ENCODE assay signal across 7 mouse cellular contexts in the genomic region with DNA sequence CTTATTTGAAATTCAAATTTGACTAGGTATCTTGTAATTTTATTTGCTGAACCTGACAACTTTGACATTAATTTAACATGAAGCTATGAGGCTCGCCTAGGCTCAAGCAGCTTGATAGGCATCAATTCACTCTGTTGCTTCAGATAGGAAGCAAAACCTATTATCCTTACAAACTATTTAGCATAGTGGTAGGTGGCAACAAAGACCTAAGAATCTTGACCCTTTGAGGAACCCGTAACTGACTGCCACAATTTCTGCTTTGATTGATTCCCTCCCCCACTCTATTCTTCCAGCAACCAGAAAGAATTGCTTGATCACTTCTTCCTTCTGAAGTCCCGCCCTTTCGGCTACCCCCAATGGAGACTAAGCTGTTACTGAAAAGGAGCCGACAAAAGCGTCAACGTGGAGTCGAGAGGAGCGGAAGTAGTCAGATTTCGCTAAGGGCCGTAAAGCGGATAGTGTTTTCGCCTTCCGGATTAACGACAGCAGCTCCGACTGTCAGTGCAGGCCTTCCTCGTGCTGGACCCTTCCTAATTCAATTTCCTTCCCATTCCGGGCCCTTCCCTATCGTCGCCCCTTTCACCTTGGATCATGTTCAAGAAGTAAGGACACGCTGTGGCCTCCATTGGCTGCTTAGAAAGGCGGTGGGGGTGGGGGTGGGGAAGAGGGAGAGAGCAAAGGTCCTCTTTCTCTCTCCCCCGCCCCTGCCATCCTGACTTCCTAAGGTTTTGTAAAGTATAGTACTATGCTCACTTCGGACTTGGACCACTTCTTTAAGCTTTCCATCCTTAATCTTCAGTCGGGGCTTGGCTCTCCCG. TPM values are rescaled to one million over a fixed set of nuclear protein-coding genes. Genes with fewer than 3 reads are reported as not detected.
DNase-seq lines count a peak whose midpoint lies in the region; ATAC-seq and TF ChIP-seq lines count a peak whose summit lies in the region.

A gene (plus strand): TSS at position 402 of the 818 bp plus-strand sequence.

- peak within 1 kb of the TSS; percentile 35; the same call in 1 of the 2 replicates for H3K9ac ChIP-seq in intestine, postnatal 0 days (ENCODE audit: low read depth, low read length)
- peak within 1 kb of the TSS; percentile 55 for H3K9ac ChIP-seq in midbrain, embryonic 12.5 days (replicated peaks)

- peak; percentile 75 for DNase-seq in adrenal gland, adult 8-10 months
- DNase-seq in embryonic facial prominence, embryonic 10.5 days (ENCODE audit: low spot score): peak; percentile 79
- peak; percentile 42 for DNase-seq in gonadal fat pad, adult 2 months (ENCODE audit: low read depth)
- DNase-seq in left cerebral cortex, postnatal 4 days: peak; percentile 74

- ATAC-seq in intestine, postnatal 0 days: peak; percentile 81
- peak; percentile 93 for ATAC-seq in midbrain, embryonic 12.5 days (ENCODE audit: low FRiP score, low read depth)

- no peaks in the 10 kb centered on the region for H3K4me1 ChIP-seq in embryonic facial prominence, embryonic 10.5 days
- H3K4me1 ChIP-seq in intestine, postnatal 0 days (replicated peaks; ENCODE audit: control insufficient read depth, insufficient read depth, low read length): no peaks in the 10 kb centered on the region
- H3K4me1 ChIP-seq in midbrain, embryonic 12.5 days: no peaks in the 10 kb centered on the region
- H3K4me1 ChIP-seq in small intestine, adult 2 months (ENCODE audit: control insufficient read depth, insufficient read depth, insufficient read length, low read length): no peaks in the 10 kb centered on the region

- H3K27ac ChIP-seq in embryonic facial prominence, embryonic 10.5 days (replicated peaks): peak within 1 kb of the TSS; percentile 81
- peak within 1 kb of the TSS; percentile 79 for H3K27ac ChIP-seq in intestine, postnatal 0 days (ENCODE audit: low read depth, low read length)
- H3K27ac ChIP-seq in midbrain, embryonic 12.5 days (replicated peaks): peak within 1 kb of the TSS; percentile 84
- peak within 1 kb of the TSS; percentile 90 for H3K27ac ChIP-seq in small intestine, adult 2 months (ENCODE audit: insufficient read depth, low read depth, low read length)

- WGBS in embryonic facial prominence, embryonic 10.5 days: 16% methylated on average over 26 of the region's 26 CpGs
- WGBS in intestine, postnatal 0 days: 17% methylated on average over 26 of the region's 26 CpGs
- 23% methylated on average over 26 of the region's 26 CpGs for WGBS in midbrain, embryonic 12.5 days
- WGBS in small intestine, adult 2 months: 19% methylated on average over 26 of the region's 26 CpGs

- H3K9me3 ChIP-seq in embryonic facial prominence, embryonic 10.5 days: no peaks in the 10 kb centered on the region
- H3K9me3 ChIP-seq in intestine, postnatal 0 days (ENCODE audit: control insufficient read depth): no peaks in the 10 kb centered on the region
- H3K9me3 ChIP-seq in midbrain, embryonic 12.5 days: no peaks in the 10 kb centered on the region

- intact Hi-C loops in left cerebral cortex, postnatal 4 days (cut with DNase I): no loop called here

- no peaks in the 10 kb centered on the region for H3K27me3 ChIP-seq in embryonic facial prominence, embryonic 10.5 days (replicated peaks; ENCODE audit: low read depth, poor library complexity, severe bottlenecking)
- H3K27me3 ChIP-seq in intestine, postnatal 0 days (replicated peaks; ENCODE audit: control insufficient read depth, insufficient read depth, low read length): no peaks in the 10 kb centered on the region
- H3K27me3 ChIP-seq in midbrain, embryonic 12.5 days: no peaks in the 10 kb centered on the region
- no peaks in the 10 kb centered on the region for H3K27me3 ChIP-seq in small intestine, adult 2 months (ENCODE audit: control insufficient read depth, insufficient read depth, low read length)

- peak within 1 kb of the TSS; percentile 62 for H3K4me2 ChIP-seq in intestine, postnatal 0 days (replicated peaks; ENCODE audit: low read depth)
- H3K4me2 ChIP-seq in midbrain, embryonic 12.5 days (replicated peaks): peak within 1 kb of the TSS; percentile 54

- no peak for TF ChIP-seq CTCF in intestine, postnatal 0 days (IDR thresholded peaks at IDR 0.05; ENCODE audit: low read depth)
- TF ChIP-seq CTCF in small intestine, adult 2 months (IDR thresholded peaks at IDR 0.05; ENCODE audit: extremely low read depth, insufficient read length, insufficient replicate concordance, low read depth, low read length): no peak

- H3K36me3 ChIP-seq in embryonic facial prominence, embryonic 10.5 days (replicated peaks): no peaks in the 10 kb centered on the region
- no peaks in the 10 kb centered on the region for H3K36me3 ChIP-seq in intestine, postnatal 0 days (ENCODE audit: control insufficient read depth, insufficient read depth)
- no peaks in the 10 kb centered on the region for H3K36me3 ChIP-seq in midbrain, embryonic 12.5 days
- 0 out of 2 replicates have a peak, but pooled peaks cover 2% of the 10 kb centered on the region for H3K36me3 ChIP-seq in small intestine, adult 2 months (ENCODE audit: control insufficient read depth, insufficient read depth, low read length)

- peak within 1 kb of the TSS; percentile 60 for H3K4me3 ChIP-seq in embryonic facial prominence, embryonic 10.5 days
- H3K4me3 ChIP-seq in intestine, postnatal 0 days (ENCODE audit: low read depth, low read length): peak within 1 kb of the TSS; percentile 49
- peak within 1 kb of the TSS; percentile 50 for H3K4me3 ChIP-seq in midbrain, embryonic 12.5 days
- H3K4me3 ChIP-seq in small intestine, adult 2 months (ENCODE audit: low read depth, low read length): peak within 1 kb of the TSS; percentile 86

- peak; percentile 28; the same call in 1 of the 2 replicates for TF ChIP-seq POLR2A in small intestine, adult 2 months (IDR thresholded peaks at IDR 0.05; ENCODE audit: low read depth, low read length)

RNA-seq across cellular contexts. Expression of the gene that starts here (rescaled TPM):
- total RNA-seq in adrenal gland, adult 8-10 months (2022): 10 to 100 TPM; 67.1 to 79.3 (median 72.5) TPM
- polyA plus RNA-seq in embryonic facial prominence, embryonic 10.5 days (2016; fragmentation: Nextera tagmentation; extraction: Ambion mirVana): 69.3 and 74.1 TPM in 2 replicates
- polyA plus RNA-seq in gonadal fat pad, adult 2 months (2012; rRNA removed): 15.2 and 18.9 TPM in 2 replicates
- polyA plus RNA-seq in intestine, postnatal 0 days (2015; fragmentation: Nextera tagmentation; extraction: Ambion mirVana): 93.5 and 94.7 TPM in 2 replicates
- total RNA-seq in left cerebral cortex, postnatal 4 days (2021): 10 to 100 TPM; 98.1 to 99.0 TPM
- polyA plus RNA-seq in midbrain, embryonic 12.5 days (2016; fragmentation: Nextera tagmentation; extraction: Ambion mirVana): 110 and 118 TPM in 2 replicates
- polyA plus RNA-seq in small intestine, adult 2 months (2012; rRNA removed): 1.1 and 2.0 TPM in 2 replicates

Comparison
In these comparisons a context has a peak if more than half of its experiments do, and no peak if none do; other contexts are left out.
1. Peak in every context shown above with its lines: DNase-seq, ATAC-seq, H3K4me3 ChIP-seq and H3K27ac ChIP-seq.